Mouse (Mus musculus): ENCODE data around the gene Rhd. TPM values are rescaled to one million over a fixed set of nuclear protein-coding genes. Genes with fewer than 3 reads are reported as not detected.

The Rhd gene
- polyA plus RNA-seq, 1 experiment: not detected

DNA sequence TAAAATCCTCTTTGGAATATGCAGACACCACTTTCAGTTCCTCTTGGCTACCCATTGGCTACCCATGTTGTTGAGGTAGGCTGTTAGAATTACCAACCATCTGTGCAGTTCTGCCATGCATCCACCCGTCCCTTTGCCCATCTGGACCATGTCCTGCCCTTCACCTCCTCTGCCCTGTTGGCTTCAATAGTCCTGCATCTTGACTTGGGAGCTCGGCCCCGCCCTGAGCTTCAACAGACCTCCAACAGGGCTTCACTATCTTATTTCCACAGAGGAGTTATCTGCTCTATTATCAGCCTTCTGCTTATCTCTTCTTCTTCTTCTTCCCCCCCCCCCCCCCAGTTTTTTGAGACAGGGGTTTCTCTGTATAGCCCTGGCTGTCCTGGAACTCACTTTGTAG lies 52.9 kb downstream of the Rhd start:
- H3K27ac ChIP-seq (ENCODE audit: insufficient read depth, low read depth, low read length): peak overlapping the region; percentile 3; the same call in 1 of the 2 replicates
- no peak overlapping the region for H3K4me3 ChIP-seq (ENCODE audit: insufficient read depth, low read length)
- no peak for TF ChIP-seq POLR2A (IDR thresholded peaks at IDR 0.05; ENCODE audit: borderline replicate concordance, low read depth, low read length)
- TF ChIP-seq CTCF (IDR thresholded peaks at IDR 0.05; ENCODE audit: low read depth, low read length): no peak
- H3K4me1 ChIP-seq (ENCODE audit: control insufficient read depth, insufficient read depth, low read length): peaks cover 59% of the 10 kb centered on the region

GRCm38 (mm10) chr4:134918381-134918780 lies 54.0 kb downstream of the Rhd start:
- Histone ChIP-seq H3K27ac (ENCODE audit: insufficient read depth, low read depth, low read length) (peak overlapping the region; percentile 23), H3K4me3 (ENCODE audit: insufficient read depth, low read length) (no peak overlapping the region), H3K4me1 (ENCODE audit: control insufficient read depth, insufficient read depth, low read length) (peaks cover 61% of the 10 kb centered on the region)
- TF ChIP-seq POLR2A (IDR thresholded peaks at IDR 0.05; ENCODE audit: borderline replicate concordance, low read depth, low read length) (no peak), CTCF (IDR thresholded peaks at IDR 0.05; ENCODE audit: low read depth, low read length) (no peak)

- Histone ChIP-seq H3K27ac (ENCODE audit: insufficient read depth, low read depth, low read length) (peak overlapping the region; percentile 94), H3K4me3 (ENCODE audit: insufficient read depth, low read length) (peak overlapping the region; percentile 38), H3K4me1 (ENCODE audit: control insufficient read depth, insufficient read depth, low read length) (peaks cover 61% of the 10 kb centered on the region)
- TF ChIP-seq POLR2A (IDR thresholded peaks at IDR 0.05; ENCODE audit: borderline replicate concordance, low read depth, low read length) (no peak), CTCF (IDR thresholded peaks at IDR 0.05; ENCODE audit: low read depth, low read length) (no peak)
Measured at GRCm38 (mm10) chr4:134919733-134920540, 55.6 kb downstream of the Rhd start.

DNA sequence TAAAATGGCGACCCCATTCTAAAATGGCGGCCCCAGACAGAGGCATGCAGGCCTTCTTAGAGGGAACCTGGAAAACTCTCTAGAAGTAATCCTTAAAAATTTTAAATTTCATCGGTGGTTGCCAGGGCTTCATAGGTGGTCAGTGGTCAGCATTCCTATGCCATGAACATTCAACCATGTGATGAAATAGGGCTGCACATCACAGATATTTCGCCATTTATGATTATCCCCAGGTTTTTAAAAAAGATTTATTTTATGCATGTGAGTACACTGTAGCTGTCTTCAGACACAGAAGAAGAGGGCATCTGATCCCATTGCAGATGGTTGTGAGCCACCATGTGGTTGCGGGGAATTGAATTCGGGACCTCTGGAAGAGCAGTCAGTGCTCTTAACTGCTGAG lies 56.3 kb downstream of the Rhd start:
- TF ChIP-seq CTCF (IDR thresholded peaks at IDR 0.05; ENCODE audit: low read depth, low read length): no peak
- TF ChIP-seq POLR2A (IDR thresholded peaks at IDR 0.05; ENCODE audit: borderline replicate concordance, low read depth, low read length): no peak
- Histone ChIP-seq H3K4me3 (ENCODE audit: insufficient read depth, low read length) (no peak overlapping the region), H3K27ac (ENCODE audit: insufficient read depth, low read depth, low read length) (peak overlapping the region; percentile 90), H3K4me1 (ENCODE audit: control insufficient read depth, insufficient read depth, low read length) (peaks cover 55% of the 10 kb centered on the region)

DNA sequence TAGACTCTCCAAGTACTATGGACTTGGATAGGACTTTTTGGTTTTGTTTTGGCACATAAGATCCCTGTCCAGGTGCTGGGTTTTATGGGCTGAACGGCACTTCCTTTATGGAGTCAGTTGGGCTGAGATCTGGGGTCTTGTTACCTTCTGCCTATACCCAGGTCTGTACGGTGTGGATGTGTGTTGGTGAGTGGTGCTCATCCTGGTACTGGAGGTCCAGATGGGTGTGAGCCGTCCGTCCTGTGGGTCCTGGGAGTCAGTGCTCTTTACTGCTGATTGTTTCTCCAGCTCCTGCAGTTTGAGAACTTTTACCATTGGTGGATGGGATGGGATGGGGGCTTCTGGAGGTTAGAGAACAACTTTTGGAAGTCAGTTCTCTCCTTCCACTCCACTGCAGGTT lies 57.4 kb downstream of the Rhd start:
- H3K4me3 ChIP-seq (ENCODE audit: insufficient read depth, low read length): no peak overlapping the region
- TF ChIP-seq CTCF (IDR thresholded peaks at IDR 0.05; ENCODE audit: low read depth, low read length) (no peak), POLR2A (IDR thresholded peaks at IDR 0.05; ENCODE audit: borderline replicate concordance, low read depth, low read length) (no peak)
- peak overlapping the region; percentile 90 for H3K27ac ChIP-seq (ENCODE audit: insufficient read depth, low read depth, low read length)
- peaks cover 46% of the 10 kb centered on the region for H3K4me1 ChIP-seq (ENCODE audit: control insufficient read depth, insufficient read depth, low read length)

DNA sequence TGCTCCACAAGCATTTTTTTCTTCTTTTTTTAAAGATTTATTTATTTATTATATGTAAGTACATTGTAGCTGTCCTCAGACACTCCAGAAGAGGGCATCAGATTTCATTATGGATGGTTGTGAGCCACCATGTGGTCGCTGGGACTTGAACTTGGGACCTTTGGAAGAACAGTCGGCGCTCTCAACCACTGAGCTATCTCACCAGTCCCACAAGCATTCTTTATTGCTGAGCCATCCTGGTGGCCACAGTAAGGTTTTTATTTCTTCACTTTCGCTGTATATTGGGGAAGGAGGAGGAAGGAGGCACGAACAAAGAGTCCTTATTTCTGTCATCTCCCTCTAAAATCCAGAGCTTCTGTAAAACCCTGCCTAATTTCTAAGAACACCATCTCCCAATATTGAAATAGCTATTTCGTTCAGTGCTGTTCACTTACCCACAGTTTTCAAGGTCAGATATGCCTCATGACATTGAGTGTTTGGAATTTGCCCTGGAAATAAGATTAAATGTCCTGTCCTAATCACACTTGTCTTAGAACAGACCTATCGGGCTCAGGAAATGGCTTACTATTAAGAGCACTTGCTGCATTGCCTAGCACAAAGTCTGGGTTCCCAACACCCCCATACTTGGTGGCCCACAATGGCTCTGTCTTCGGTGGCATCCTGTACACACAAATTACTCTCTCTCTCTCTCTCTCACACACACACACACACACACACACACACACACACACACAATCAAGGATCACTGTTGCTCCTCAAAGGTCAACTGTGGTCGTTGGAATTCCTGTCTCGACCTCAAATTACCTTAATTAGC lies 58.0 kb downstream of the Rhd start:
- H3K4me1 ChIP-seq (ENCODE audit: control insufficient read depth, insufficient read depth, low read length): peaks cover 44% of the 10 kb centered on the region
- H3K27ac ChIP-seq (ENCODE audit: insufficient read depth, low read depth, low read length): peak overlapping the region; percentile 99
- no peak for TF ChIP-seq POLR2A (IDR thresholded peaks at IDR 0.05; ENCODE audit: borderline replicate concordance, low read depth, low read length)
- TF ChIP-seq CTCF (IDR thresholded peaks at IDR 0.05; ENCODE audit: low read depth, low read length): no peak
- H3K4me3 ChIP-seq (ENCODE audit: insufficient read depth, low read length): peak overlapping the region; percentile 71

GRCm38 (mm10) chr4:134922925-134923244 lies 58.5 kb downstream of the Rhd start:
- Histone ChIP-seq H3K4me1 (ENCODE audit: control insufficient read depth, insufficient read depth, low read length) (peaks cover 39% of the 10 kb centered on the region), H3K4me3 (ENCODE audit: insufficient read depth, low read length) (peak overlapping the region; percentile 71), H3K27ac (ENCODE audit: insufficient read depth, low read depth, low read length) (peak overlapping the region; percentile 99)
- TF ChIP-seq CTCF (IDR thresholded peaks at IDR 0.05; ENCODE audit: low read depth, low read length) (no peak), POLR2A (IDR thresholded peaks at IDR 0.05; ENCODE audit: borderline replicate concordance, low read depth, low read length) (no peak)

GRCm38 (mm10) chr4:134923258-134924018 lies 59.1 kb downstream of the Rhd start, which contains the start of gene Rsrp1:
TSS of gene Rsrp1 (plus strand) at chr4:134923592.
- Histone ChIP-seq H3K27ac (ENCODE audit: insufficient read depth, low read depth, low read length) (peak within 1 kb of the TSS; percentile 99), H3K4me3 (ENCODE audit: insufficient read depth, low read length) (peak within 1 kb of the TSS; percentile 95), H3K4me1 (ENCODE audit: control insufficient read depth, insufficient read depth, low read length) (peaks cover 34% of the 10 kb centered on the region)
- TF ChIP-seq CTCF (IDR thresholded peaks at IDR 0.05; ENCODE audit: low read depth, low read length) (no peak), POLR2A (IDR thresholded peaks at IDR 0.05; ENCODE audit: borderline replicate concordance, low read depth, low read length) (peak; percentile 98)

- peaks cover 29% of the 10 kb centered on the region for H3K4me1 ChIP-seq (ENCODE audit: control insufficient read depth, insufficient read depth, low read length)
- TF ChIP-seq POLR2A (IDR thresholded peaks at IDR 0.05; ENCODE audit: borderline replicate concordance, low read depth, low read length) (no peak), CTCF (IDR thresholded peaks at IDR 0.05; ENCODE audit: low read depth, low read length) (no peak)
- H3K27ac ChIP-seq (ENCODE audit: insufficient read depth, low read depth, low read length): peak overlapping the region; percentile 96
Measured at GRCm38 (mm10) chr4:134924019-134924741, 59.8 kb downstream of the Rhd start.

More at GRCm38 (mm10) chr4:134924019-134924741, 59.8 kb downstream of the Rhd start:
- H3K4me3 ChIP-seq (ENCODE audit: insufficient read depth, low read length): peak overlapping the region; percentile 95

All from bone marrow macrophage, adult 2 months (primary cell).